Mouse (Mus musculus) liver, adult 2 months (tissue): Measurements from ENCODE around the gene Zfp629.

Experiments
- CTCF ChIP-seq: fragments of 200-500 bp; IDR thresholded peaks from 2 replicates; pipeline ENCODE4 v1.5.1; 2011; ENCODE audit warnings: low read depth, low read length, control low read depth
- POLR2A ChIP-seq: fragments of 200-500 bp; IDR thresholded peaks from 2 replicates; pipeline ENCODE4 v1.6.1; 2011; ENCODE audit warnings: low read length, control low read depth; ENCODE audit not compliant: insufficient read depth; ENCODE audit errors: extremely low read depth

- TF ChIP-seq POLR2A (no peak), CTCF (no peak)
Observed at GRCm38 (mm10) chr7:127616336-127616735, 739 bp upstream of the Zfp629 start.
